Mouse (Mus musculus) activated CD4-positive, CD25-positive, alpha-beta regulatory T cell, adult 4 months (primary cell): ENCODE measurements around the gene Akap7. TPM values are rescaled to one million over a fixed set of nuclear protein-coding genes. Genes with fewer than 3 reads are reported as not detected.

Experiments
- ATAC-seq: one replicate; pipeline ENCODE4 v1.8.0; 2017
- polyA plus RNA-seq, 2 experiments: library from polyadenylated mRNA; unstranded; fragments of 100-300 nt; shearing (Covaris generic); gene quantifications; one replicate each; pipeline ENCODE4 v1.2.1; 2017

Gene Akap7
- polyA plus RNA-seq, 2 experiments from 2014 or later, result 4.1 to 5.4 TPM

- ATAC-seq, result no peak
Measured at GRCm38 (mm10) chr10:25297666-25298263, 9.9 kb downstream of the Akap7 start.

- peak; percentile 84 for ATAC-seq
Measured at GRCm38 (mm10) chr10:25296657-25297369, 10.9 kb downstream of the Akap7 start.

DNA sequence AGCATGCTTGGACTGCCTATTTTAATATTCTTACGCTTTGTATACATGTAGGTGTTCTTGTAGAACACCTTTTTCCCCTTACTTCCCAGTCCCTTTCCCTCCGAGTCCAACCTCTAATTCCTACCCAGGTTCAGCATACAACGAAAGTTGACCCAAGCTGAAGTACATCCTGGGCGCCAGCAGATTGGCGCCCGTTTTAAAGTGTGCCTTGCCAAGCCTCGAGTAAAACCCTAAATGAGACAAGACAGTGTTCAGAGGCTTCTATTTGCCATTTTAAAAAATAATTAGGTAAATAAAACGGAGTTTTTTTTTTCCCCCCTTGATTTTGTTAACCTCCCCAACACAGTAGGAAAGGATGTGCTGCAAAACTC is 11.4 kb downstream of the Akap7 start:
- ATAC-seq, result no peak

DNA sequence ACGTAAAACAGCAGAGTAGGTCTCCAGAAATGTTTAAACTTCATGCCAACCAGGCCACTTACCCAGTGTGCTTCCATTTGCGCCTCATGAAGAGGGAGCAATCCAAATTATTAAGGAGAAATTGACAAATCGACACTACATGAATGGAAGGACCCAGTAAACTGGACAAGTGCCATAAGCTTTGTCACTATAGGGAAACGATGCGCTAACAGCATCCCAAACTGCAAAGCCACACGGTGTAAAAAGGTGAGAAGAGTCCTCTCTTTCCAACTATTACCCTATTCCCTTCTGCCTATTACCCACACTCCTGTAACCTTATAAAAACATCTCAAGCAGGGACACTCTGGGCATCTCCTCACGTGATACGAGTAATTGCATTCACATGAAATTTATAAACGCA is 11.8 kb downstream of the Akap7 start:
- no peak for ATAC-seq

GRCm38 (mm10) chr10:25294999-25295398 is 12.7 kb downstream of the Akap7 start:
- no peak for ATAC-seq

GRCm38 (mm10) chr10:25293796-25294195 is 13.9 kb downstream of the Akap7 start:
- ATAC-seq, result no peak

DNA sequence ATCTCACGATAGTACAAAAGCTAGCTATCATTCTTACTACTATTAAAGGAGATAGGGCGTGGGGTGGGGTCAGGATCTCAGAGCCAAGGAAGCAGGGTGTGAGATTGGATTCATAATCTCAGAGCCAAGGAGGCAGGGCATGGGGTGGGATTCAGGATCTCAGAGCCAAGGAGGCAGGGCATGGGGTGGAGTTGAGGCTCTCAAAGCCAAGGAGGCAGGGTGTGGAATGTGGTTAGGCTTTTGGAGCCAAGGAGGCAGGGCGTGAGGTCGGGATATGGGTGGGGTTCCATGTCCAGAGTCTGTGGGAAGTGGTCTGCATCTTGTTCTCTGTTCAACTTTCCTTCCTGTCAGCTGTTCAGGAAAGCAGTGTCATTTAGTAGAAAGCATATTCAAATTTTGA is 16.6 kb downstream of the Akap7 start:
- no peak for ATAC-seq

- no peak for ATAC-seq
Measured at GRCm38 (mm10) chr10:25285100-25285811, 22.4 kb downstream of the Akap7 start.

- ATAC-seq, result no peak
Measured at GRCm38 (mm10) chr10:25284427-25285099, 23.1 kb downstream of the Akap7 start.

GRCm38 (mm10) chr10:25283397-25283796 is 24.3 kb downstream of the Akap7 start:
- ATAC-seq, result no peak

GRCm38 (mm10) chr10:25280141-25280540 is 27.5 kb downstream of the Akap7 start:
- ATAC-seq, result no peak

DNA sequence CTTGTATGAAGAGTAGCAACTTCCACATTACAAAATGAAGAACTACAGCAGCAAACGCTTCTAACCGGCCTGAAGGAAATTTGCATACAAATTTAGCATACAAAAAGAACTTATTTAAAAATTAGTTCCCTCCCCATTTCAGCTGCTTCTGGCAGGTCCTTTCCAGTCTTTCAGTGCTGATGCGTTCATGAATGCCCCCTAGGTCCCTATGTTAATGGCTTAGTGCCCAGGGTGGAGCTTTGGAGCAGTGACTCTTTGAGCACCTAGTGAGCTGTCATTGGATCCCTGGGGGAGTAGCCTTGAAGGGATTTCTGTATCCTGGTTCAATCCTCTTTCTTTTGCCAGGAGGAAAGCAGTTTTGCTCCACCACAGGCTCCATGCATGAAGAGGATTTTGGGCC is 28.3 kb downstream of the Akap7 start:
- ATAC-seq, result no peak

- ATAC-seq, result no peak
Measured at GRCm38 (mm10) chr10:25275492-25275891, 32.2 kb downstream of the Akap7 start.

DNA sequence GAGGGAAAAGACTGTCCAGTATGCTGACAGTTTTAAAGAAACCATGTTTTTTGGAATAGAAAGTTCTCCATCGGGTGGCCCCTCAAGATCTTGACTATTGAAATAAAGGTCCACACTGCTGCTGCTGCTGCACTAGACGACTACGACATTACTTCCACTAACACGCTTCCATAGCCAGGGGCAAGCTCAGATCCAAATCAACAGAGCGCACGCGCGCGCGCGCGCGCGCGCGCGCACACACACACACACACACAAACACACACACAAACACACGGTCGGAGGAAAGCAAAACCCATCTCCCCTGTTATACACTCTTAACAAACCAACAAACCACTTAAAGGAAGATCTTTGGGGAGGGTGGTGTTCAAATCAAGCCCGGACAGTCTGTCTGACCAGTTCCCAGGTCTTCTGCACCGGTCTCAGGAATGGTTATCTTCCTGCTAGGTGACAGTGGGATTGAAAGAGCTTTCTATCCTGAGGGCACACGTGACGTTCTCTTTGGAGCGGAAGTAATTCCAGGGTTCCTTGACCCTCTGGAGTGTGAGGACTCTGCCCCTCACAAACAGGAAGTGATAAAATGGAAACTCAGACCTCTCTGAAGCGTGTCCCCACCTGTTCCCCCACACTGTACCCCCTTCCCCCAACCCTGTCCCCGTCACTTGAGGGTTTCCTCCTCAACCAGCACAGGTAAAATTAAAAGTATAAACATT is 32.9 kb downstream of the Akap7 start:
- no peak for ATAC-seq

GRCm38 (mm10) chr10:25273731-25274130 is 33.9 kb downstream of the Akap7 start:
- no peak for ATAC-seq

- no peak for ATAC-seq
Measured at GRCm38 (mm10) chr10:25271756-25272155, 35.9 kb downstream of the Akap7 start.

DNA sequence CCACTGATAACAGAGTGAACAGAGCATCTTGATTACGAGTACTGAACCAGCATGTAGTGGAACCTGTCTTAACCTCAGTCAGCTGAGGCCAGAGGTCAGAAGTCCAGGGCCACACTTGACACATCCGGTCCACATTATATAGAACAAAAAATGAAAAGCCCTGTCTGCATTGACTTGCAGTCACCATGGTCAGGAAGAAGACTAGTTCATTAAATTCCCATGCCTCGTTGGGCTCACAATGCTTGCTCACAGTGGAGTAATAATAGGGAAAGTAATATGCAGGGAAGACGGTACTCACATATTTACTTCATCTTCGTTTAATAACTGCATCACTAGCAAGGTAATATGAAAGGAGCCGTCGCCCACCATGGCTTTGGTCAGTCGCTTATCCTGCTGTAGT is 36.5 kb downstream of the Akap7 start:
- ATAC-seq, result no peak

- peak; percentile 95 for ATAC-seq
Measured at GRCm38 (mm10) chr10:25268476-25269351, 39.0 kb downstream of the Akap7 start.

DNA sequence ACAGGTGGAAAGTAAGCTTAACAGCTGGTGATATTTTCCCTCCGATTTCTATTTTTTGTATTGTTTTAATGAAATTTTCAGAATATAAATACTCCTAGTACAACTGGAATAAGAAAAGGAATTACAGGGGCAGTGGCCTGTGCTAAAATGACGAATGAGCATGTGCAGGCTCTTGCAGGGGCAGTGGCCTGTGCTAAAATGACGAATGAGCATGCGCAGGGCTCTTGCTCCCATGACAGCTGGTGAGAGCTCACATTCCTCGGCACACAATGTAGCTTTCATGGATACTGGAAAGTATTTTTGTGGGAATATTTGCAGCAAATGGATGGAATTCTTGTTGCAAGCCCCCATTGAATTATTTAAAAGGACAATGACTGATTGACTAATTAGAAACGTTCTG is 46.5 kb downstream of the Akap7 start:
- no peak for ATAC-seq

DNA sequence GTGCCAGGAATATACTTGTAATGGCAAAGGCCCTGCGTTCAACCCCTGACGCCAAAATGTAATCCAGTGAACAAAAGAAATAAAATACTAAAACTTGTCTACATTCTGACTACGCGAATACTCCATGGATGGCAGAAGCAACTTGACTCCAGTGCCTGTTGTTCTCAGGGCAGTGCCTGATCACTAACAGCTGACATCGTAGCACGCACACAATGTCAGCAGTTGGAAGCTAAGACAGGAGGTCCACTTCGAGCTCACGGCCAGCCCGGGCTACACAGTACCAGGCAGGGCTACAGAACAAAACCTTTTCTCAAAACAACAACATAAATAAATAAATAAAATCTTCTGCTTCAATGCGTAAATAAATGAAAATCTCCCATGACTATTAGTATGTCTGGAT is 46.9 kb downstream of the Akap7 start:
- ATAC-seq, result no peak

DNA sequence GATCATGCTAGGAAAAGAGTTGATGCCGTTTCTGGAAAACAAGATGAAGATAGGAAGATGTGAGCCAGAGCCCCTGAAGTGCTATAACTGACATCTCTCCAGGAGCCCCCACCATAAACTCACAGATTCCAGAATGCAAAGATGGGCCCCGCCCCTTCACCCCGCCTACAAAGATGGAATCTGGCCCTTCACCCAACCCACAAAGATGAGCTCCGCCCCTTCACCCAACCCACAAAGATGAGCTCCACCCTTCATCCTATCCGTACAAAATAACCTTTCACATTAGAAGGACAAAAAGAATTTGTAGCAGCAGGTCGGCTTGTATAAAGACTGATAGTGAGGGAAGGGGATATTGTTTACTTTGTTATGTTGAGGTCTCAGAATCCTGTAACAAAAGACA is 49.5 kb downstream of the Akap7 start:
- no peak for ATAC-seq

DNA sequence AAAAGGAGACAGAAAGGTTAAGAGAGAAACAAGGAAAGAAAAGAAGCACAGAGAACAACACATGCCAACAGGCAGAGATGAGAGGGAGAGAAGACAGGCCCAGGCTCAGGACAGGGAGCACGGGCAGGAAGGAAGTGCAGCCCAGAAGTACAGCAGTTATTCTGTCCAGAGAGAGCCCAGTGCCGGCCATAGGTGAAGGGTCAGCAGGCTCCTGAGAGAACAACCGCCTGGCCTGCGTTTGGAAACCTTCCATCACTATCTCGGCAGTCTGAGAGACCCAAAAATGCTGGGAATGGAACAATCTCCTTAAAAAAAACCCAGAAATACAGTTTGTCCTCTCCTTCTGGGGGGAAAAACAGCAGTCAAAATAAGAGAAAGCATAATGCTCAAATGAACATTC is 50.2 kb downstream of the Akap7 start:
- no peak for ATAC-seq
